Mouse (Mus musculus) gastrocnemius, adult 18-20 months (tissue): ENCODE results near the gene Lhx1. TPM values are rescaled to one million over a fixed set of nuclear protein-coding genes. Genes with fewer than 3 reads are reported as not detected.

Source experiments
- DNase-seq: peaks from one replicate; pipeline ENCODE4 v3.0.0; 2021; ENCODE audit warnings: low spot score
- total RNA-seq, 2 experiments: library from RNA; stranded (reverse); gene quantifications; 2 replicates each; pipeline ENCODE4 v1.2.3; 2021

Lhx1 gene
- total RNA-seq, 2 experiments from 2014 or later = not detected

DNA sequence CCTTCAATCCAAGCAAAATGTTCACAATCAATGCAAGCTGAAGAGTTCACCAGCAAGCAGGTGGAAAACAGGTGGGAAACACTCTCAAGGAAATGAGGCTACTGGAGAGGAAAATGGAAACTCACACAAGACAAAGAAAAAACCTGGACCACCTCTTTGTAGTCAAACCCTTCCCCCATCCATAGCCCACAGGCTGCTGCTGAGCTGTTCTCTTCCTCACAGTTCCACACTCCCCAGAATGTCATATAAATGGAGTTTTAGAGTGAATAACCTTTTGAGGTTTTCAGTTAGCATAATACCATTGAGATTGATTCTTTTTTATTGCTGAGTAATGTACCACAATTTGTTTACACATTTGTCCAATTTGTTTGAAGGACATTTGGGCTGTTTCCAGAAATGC lies 28.4 kb downstream of the Lhx1 start:
- DNase-seq = no peak

- DNase-seq = no peak
These were observed 29.6 kb downstream of the Lhx1 start for GRCm38 (mm10) chr11:84495774-84496173.

DNA sequence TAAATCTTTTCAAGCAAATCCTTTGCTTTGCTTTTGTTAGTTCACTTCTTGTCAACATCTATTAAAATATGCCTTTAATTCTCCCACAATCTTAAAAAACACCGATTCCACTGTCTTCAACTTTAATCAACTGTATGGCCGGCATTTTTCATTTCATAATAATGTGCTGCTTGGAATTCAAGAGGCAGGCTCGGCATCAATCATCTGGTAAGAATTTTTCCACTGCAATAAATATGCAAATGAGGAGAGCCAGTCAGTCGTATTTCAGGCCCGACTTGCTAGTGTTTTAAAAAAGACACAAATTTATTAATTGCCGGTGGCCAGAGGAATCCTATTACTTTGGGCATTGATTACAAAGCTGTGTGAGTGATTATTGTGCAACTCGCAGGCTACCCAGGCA lies 43.7 kb downstream of the Lhx1 start:
- no peak for DNase-seq

DNA sequence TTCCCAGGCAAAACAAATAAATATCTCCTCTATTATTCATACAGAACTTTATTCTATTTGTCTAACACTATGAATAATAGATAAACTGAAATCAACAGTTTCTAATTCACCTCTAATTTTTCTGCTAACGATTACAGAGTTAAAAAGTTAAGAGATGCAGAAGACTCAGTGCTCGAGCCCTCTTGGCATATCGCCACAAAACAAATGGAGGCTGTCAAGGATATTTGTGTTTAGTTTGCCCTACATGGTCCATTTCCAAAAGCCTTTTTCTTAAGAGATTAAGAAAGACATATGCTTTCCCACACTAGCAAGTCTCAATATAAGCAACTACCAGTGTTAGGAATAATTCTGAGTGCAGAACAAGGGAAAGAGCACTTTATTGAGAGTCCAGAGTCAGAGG lies 44.9 kb downstream of the Lhx1 start:
- DNase-seq = no peak

- no peak for DNase-seq
These were observed 48.7 kb downstream of the Lhx1 start for GRCm38 (mm10) chr11:84476641-84477040.

DNA sequence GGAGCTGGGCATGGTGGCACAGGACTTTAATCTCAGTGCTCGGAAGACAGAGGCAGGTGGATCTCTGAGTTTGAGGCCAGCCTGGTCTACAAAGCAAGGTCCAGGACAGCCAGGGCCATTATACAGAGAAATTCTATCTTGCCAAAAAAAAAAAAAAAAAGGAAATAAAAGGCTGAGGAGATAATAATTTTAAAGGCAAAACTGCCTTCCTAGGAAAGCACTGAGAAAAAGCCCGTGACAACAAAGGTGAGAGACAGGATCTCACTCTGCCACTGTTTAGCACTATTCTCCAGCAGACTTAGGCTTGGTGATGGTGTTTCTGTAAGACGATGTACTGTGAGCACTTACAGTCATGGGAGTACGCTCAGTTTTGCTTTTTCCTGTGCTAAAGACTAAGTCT lies 49.3 kb downstream of the Lhx1 start:
- no peak for DNase-seq

- no peak for DNase-seq
These were observed 52.2 kb downstream of the Lhx1 start for GRCm38 (mm10) chr11:84473093-84473667.

Other genes starting within 250 kb of the Lhx1 start
- 10 to 100 TPM; 12.1 to 13.4 TPM for gene Aatf, start 12.0 kb downstream of the Lhx1 start, total RNA-seq